Mouse (Mus musculus) bone marrow macrophage, adult 2 months (primary cell): ENCODE data around the gene Clptm1. TPM values are rescaled to one million over a fixed set of nuclear protein-coding genes. Genes with fewer than 3 reads are reported as not detected.
A peak's percentile ranks its signal among the peaks of the same experiment; 100 is the strongest.

Experiments used
- H3K27ac ChIP-seq: 2 replicates; pipeline ENCODE4 v1.5.1; 2012; ENCODE audit warnings: low read depth, low read length; ENCODE audit not compliant: insufficient read depth
- H3K4me1 ChIP-seq: 2 replicates; pipeline ENCODE4 v1.6.1; 2012; ENCODE audit warnings: low read length; ENCODE audit not compliant: control insufficient read depth, insufficient read depth
- H3K4me3 ChIP-seq: 2 replicates; pipeline ENCODE4 v1.5.1; 2012; ENCODE audit warnings: mild to moderate bottlenecking, low read length, moderate library complexity; ENCODE audit not compliant: insufficient read depth
- CTCF ChIP-seq: IDR thresholded peaks from 2 replicates; pipeline ENCODE4 v1.5.1; 2012; ENCODE audit warnings: low read depth, mild to moderate bottlenecking, low read length, moderate library complexity
- POLR2A ChIP-seq: IDR thresholded peaks from 2 replicates; pipeline ENCODE4 v1.6.1; 2012; ENCODE audit warnings: mild to moderate bottlenecking, low read depth, low read length, borderline replicate concordance
- polyA plus RNA-seq: library from polyadenylated mRNA; stranded (reverse); fragments of >200 nt; gene quantifications from 2 replicates; pipeline ENCODE4 v1.2.4, GENCODE M21; 2012; ENCODE audit not compliant: missing spikeins, insufficient read depth, insufficient read length

The Clptm1 gene
- polyA plus RNA-seq, result 81.9 and 95.3 TPM in 2 replicates

DNA sequence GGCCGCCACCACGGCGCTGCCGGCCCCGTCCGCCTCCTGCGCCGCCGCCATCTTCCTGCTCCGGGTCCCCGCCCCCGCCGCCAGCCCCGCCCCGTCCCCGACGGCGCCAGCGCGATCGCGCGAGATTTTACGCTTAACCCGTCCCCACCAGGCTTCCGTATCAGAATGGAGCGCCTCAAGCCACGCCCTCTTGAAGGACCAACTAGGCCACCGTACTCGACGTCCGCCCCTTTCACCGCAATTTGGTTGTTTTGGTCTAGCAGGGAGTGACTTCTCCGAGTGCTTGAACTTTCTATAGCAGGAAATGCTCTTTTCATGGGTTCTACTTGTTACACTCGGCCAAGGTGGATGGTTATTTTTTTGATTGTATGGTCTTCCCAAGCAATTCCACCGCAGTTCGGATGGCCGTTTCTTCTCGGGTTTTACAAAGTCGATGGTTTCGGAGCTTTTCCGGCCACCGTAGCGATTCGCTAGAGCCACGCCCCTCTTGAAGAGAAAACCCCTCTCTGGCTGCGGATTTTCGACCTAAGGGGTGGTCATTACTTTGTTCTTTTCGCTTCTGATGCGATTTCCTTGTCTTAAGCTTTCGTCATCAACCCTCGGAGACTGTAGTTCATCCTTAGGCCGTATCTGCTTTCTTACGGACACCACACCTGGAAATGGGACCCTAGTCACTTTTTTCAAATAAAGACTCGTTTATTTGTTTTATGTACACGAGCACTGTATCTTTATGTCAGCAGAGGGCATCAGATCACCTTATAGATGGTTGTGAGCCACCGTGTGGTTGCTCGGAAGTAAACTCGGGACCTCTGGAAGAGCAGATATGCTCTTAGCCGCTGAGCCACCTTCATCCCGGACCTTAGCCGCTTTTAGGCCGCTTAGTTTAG lies at the start of gene Clptm1:
TSS of gene Clptm1 (minus strand) at position 79 of the 887 bp plus-strand sequence.
- peaks cover 38% of the 10 kb centered on the region for H3K4me1 ChIP-seq
- TF ChIP-seq CTCF, result no peak
- TF ChIP-seq POLR2A, result no peak

GRCm38 (mm10) chr7:19713598-19713997 lies 48.8 kb upstream of the Clptm1 start:
- TF ChIP-seq CTCF, result no peak
- no peak for TF ChIP-seq POLR2A
- Histone ChIP-seq H3K27ac (no peak overlapping the region), H3K4me1 (peaks cover 13% of the 10 kb centered on the region), H3K4me3 (no peak overlapping the region)

More for the DNA sequence above, at the start of gene Clptm1:
- Histone ChIP-seq H3K4me3 (peak within 1 kb of the TSS; percentile 96), H3K27ac (peak within 1 kb of the TSS; percentile 95)

DNA sequence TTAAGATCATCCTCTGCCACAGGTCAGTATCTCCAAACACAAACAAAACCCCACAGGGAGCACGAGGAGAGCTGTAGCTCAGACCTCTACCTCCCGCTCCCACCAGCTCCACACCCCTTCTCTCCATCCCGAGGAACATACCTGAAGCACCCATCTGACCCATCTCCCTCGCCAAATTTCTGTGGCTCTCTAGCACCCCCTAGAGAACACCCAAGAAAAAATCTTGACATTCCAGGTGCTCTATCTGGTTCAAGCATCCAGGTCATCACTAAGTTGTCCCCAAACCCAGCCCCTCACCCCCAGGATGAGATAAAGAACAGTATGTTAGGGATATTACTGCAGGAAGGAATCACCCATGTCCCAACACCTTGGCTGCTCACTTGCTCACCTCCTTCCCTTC lies 48.4 kb upstream of the Clptm1 start:
- no peak overlapping the region for H3K27ac ChIP-seq
- H3K4me3 ChIP-seq, result no peak overlapping the region
- H3K4me1 ChIP-seq, result peaks cover 11% of the 10 kb centered on the region
- TF ChIP-seq CTCF (peak; percentile 60), POLR2A (no peak)

- H3K27ac ChIP-seq, result no peak overlapping the region
- H3K4me1 ChIP-seq, result peaks cover 11% of the 10 kb centered on the region
- TF ChIP-seq POLR2A (no peak), CTCF (peak; percentile 26; the same call in 1 of the 2 replicates)
- H3K4me3 ChIP-seq, result no peak overlapping the region
Measured at GRCm38 (mm10) chr7:19712414-19712813, 47.6 kb upstream of the Clptm1 start.

DNA sequence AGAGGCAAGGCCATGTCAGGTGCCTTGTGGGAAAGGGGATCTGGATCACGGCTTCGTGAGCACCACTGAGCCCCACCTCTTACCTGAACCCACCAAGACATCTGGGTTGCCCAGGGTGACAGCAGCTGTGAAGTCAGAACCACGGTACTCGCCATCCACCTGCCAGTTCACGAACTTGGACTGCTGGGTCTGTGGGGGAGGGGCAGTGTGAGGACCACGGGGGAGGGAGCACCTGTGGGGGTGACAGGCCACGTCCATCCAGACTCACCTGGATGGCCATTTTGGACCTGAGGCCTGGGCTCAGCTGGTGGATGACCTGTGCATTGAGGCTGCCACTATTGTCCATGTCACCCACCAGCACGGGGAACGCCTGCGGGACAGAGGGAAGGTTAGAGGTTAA lies 45.8 kb upstream of the Clptm1 start:
- H3K4me1 ChIP-seq, result peaks cover 6% of the 10 kb centered on the region; the same call in 1 of the 2 replicates
- TF ChIP-seq POLR2A (no peak), CTCF (no peak)
- H3K27ac ChIP-seq, result no peak overlapping the region
- no peak overlapping the region for H3K4me3 ChIP-seq

DNA sequence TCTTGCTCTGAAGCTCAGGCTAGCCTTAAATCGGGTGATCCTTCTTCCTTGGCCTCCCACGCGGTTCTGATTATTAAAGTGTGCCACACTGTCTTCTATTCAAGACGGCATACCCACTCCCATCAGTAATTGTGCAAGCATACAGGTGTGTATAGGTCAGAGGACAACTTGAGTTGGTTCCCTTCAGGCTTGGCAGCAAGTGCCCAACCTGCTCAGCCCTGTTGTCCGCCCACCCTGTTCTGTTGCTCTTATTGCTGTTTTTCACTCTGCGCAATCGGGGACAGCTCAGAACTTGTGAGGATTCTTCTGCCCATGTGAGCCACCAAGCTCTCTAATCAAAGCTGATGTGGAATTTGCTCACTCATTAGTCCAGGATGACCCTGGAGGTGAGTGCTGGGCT lies 40.4 kb upstream of the Clptm1 start:
- H3K27ac ChIP-seq, result no peak overlapping the region
- TF ChIP-seq POLR2A (no peak), CTCF (no peak)
- no peak overlapping the region for H3K4me3 ChIP-seq
- H3K4me1 ChIP-seq, result peaks cover 7% of the 10 kb centered on the region

DNA sequence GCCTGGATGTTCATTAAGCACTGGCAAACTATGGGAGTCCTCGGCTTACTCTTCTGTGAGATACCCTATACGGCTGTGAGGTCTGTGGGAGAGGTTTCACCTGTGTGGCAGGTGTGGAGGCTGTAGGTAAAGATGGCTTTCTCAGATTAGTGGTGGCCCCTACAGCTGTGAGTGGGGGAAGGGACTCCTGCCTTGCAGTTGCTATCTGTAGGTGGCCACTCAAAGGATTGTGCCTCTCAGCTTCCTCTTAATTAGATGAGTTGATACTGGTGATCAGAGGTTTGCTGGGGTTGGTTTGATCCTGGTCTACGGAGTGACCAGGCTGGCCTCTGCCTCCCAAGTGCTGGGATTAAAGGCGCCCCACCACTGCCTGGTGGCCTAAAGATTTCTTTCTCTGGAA lies 39.6 kb upstream of the Clptm1 start:
- H3K4me3 ChIP-seq, result no peak overlapping the region

DNA sequence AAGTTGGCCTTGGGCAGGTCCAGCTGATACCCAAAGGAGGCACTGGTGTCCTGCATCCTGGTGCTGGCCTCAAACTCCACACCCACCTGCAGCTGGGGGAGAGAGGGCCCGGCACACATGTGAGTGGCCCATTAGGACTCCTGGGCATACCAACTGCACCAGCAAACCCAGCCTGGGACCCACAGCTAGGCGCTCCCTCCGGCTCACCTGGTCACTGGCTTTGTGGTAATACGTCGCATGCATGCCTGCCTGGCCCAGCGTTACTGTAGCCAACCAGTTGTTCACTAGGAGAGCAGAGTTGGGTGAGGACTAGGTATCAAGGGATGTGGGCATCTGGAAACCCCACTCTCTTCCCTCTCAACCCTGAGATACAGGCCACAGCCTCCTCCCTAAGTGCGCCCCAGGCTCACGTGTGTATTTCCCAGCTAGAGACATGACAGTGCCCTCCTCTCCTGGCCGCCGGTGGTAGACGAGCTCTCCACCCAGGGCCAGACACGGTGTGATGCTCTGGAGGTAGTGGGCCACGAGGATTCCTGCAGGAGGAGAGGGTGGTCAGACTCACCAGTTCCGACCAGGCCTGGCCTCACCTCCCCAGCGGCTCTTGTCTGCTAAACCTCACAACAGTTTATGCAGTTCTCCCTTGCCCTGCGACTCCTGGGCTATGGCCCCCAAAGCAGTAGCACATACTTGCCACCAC lies 38.2 kb upstream of the Clptm1 start:
- peaks cover 16% of the 10 kb centered on the region for H3K4me1 ChIP-seq
- H3K4me3 ChIP-seq, result no peak overlapping the region
- TF ChIP-seq POLR2A (no peak), CTCF (no peak)
- no peak overlapping the region for H3K27ac ChIP-seq

More for the DNA sequence above, 39.6 kb upstream of the Clptm1 start:
- TF ChIP-seq CTCF (no peak), POLR2A (no peak)
- Histone ChIP-seq H3K27ac (no peak overlapping the region), H3K4me1 (peaks cover 13% of the 10 kb centered on the region)

- Histone ChIP-seq H3K4me3 (no peak overlapping the region), H3K4me1 (peaks cover 17% of the 10 kb centered on the region), H3K27ac (peak overlapping the region; percentile 96)
- TF ChIP-seq CTCF (peak; percentile 47; the same call in 1 of the 2 replicates), POLR2A (no peak)
Measured at GRCm38 (mm10) chr7:19701069-19701761, 36.4 kb upstream of the Clptm1 start.
